Mouse (Mus musculus): ENCODE data around the gene Ccnd3. TPM values are rescaled to one million over a fixed set of nuclear protein-coding genes. Genes with fewer than 3 reads are reported as not detected.
A peak's percentile ranks its signal among the peaks of the same experiment; 100 is the strongest.

The Ccnd3 gene
- total RNA-seq, 1 experiment from 2014 or later: 232 TPM

DNA sequence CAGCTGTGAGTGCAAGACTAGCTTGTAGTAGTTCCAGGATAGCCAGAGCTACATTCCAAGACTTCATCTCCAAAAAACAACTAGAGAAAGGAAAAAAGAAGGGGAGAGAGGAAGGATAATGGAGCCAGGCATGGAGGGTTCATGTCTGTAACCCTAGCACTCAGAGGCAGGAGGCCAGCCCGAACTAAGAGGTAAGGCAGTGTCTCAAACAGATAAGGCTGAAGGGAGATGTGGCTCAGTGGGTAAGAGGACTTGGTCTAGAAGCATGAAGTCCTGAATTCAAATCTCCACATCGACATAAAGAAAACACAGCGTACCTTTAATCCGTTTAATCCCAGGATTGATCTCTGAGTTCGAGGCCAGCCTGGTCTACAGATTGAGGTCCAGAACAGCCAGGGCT, 27.5 kb downstream of the Ccnd3 start:
- no peak for ATAC-seq (ENCODE audit: extremely low read depth, insufficient number of reproducible peaks, low FRiP score, poor library complexity, severe bottlenecking)

- ATAC-seq (ENCODE audit: extremely low read depth, insufficient number of reproducible peaks, low FRiP score, poor library complexity, severe bottlenecking): no peak
Observed at GRCm38 (mm10) chr17:47533691-47534090, 28.8 kb downstream of the Ccnd3 start.

GRCm38 (mm10) chr17:47535812-47536236, 31.0 kb downstream of the Ccnd3 start:
- ATAC-seq (ENCODE audit: extremely low read depth, insufficient number of reproducible peaks, low FRiP score, poor library complexity, severe bottlenecking): no peak

- no peak for ATAC-seq (ENCODE audit: extremely low read depth, insufficient number of reproducible peaks, low FRiP score, poor library complexity, severe bottlenecking)
Observed at GRCm38 (mm10) chr17:47538049-47538448, 33.2 kb downstream of the Ccnd3 start.

DNA sequence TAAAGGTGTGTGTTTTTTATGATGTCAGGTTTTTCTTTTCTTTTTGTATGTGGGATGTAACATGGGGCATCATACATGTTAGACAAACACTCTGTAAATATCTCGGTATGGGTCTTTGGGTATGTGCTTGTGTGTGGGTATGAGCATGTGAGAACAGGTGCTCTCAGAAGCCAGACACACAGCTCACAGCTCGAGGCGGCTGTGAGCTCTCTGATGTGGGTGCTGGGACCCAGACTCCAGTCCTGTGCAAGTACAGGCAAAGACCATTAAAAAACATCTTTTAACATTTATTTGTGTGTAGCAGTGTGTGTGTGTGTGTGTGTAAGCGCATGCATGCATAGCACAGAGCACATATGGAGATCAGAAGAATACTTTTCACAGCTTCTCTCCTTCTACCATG, 34.3 kb downstream of the Ccnd3 start:
- no peak for ATAC-seq (ENCODE audit: extremely low read depth, insufficient number of reproducible peaks, low FRiP score, poor library complexity, severe bottlenecking)

GRCm38 (mm10) chr17:47542061-47542460, 37.2 kb downstream of the Ccnd3 start:
- ATAC-seq (ENCODE audit: extremely low read depth, insufficient number of reproducible peaks, low FRiP score, poor library complexity, severe bottlenecking): peak; percentile 37; the same call in 1 of the 2 replicates

- ATAC-seq (ENCODE audit: extremely low read depth, insufficient number of reproducible peaks, low FRiP score, poor library complexity, severe bottlenecking): no peak
Observed at GRCm38 (mm10) chr17:47543051-47543650, 38.3 kb downstream of the Ccnd3 start.

DNA sequence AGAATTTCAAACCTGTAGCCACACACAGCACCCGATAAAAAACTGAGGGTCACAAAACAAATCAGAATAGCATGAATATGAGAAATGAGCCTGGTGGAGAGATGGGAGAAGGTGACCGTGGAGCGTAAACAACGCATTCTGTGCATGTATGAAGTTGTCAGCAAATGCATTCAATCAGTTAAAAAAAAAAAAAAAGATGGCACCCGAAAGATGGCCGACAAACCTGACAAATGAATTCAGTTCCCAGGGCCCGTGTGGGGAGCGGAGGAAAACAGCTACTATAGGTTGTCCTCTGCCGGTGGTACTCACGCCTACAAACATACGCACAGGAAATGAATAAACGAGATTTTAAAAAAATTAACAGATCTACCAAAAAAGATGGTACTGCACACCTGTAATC, 40.3 kb downstream of the Ccnd3 start:
- ATAC-seq (ENCODE audit: extremely low read depth, insufficient number of reproducible peaks, low FRiP score, poor library complexity, severe bottlenecking): no peak

DNA sequence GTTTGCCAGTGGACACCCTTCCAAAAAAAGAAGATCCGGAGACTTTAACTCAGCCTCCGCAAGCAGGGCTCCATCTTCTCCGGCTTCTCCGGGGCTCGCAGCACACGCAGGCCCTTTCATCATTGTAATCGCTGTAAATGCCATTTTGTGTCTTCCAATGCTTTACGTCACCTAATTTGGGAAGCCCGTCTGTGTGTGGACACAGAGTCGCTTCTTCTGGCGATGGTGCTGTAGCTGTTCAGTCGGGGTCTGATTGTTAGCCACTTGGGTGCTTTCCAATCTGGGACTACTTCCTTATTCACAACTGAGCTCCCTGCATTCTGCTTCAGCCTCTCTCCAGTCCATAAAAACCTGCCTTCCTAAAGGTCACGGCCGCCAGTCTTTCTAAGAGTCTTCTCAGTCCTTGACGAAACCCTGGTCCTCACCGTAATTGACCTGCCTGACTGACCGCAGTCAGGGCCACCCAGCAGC, 41.0 kb downstream of the Ccnd3 start:
- no peak for ATAC-seq (ENCODE audit: extremely low read depth, insufficient number of reproducible peaks, low FRiP score, poor library complexity, severe bottlenecking)

DNA sequence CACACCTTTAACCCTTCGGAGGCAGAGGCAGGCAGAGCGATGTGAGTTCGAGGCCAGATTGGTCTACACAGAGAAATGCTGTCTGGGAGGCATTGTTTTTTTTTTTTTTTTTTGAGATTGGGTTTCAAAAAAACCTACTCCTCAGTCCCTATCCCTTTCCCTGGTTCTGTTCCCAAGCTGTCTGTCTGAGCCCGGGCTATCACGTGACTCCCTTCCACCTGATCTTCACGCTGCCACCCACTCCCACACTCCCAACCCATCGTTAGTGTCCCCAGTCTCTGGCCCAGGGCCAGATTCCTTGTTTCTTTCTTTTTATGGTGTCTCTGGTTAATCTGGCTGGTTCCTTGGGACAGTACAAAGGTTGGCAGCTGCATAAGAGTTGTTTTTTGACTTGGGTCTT, 46.2 kb downstream of the Ccnd3 start:
- no peak for ATAC-seq (ENCODE audit: extremely low read depth, insufficient number of reproducible peaks, low FRiP score, poor library complexity, severe bottlenecking)

GRCm38 (mm10) chr17:47552994-47553393, 48.1 kb downstream of the Ccnd3 start:
- ATAC-seq (ENCODE audit: extremely low read depth, insufficient number of reproducible peaks, low FRiP score, poor library complexity, severe bottlenecking): peak; percentile 57; the same call in 1 of the 2 replicates

DNA sequence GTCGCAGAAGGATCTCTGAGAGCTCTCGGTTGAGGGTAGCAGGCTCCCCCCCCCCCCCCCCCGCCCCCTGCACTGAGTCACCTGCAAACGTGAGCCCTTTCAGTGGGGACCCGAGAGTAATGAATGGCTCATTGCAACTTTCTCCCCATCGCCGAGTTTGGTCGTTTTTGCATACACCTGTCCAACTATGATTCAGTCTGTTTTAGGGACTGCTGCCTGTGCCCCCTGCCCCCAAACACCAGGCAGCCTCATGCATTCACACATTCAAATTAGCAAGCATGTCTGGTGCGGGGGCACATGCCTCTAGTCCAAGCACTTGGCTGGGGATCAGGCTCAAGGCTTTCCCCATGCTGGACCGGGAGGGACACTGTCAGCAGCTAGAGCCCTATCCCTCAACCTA, 49.8 kb downstream of the Ccnd3 start:
- ATAC-seq (ENCODE audit: extremely low read depth, insufficient number of reproducible peaks, low FRiP score, poor library complexity, severe bottlenecking): no peak

- ATAC-seq (ENCODE audit: extremely low read depth, insufficient number of reproducible peaks, low FRiP score, poor library complexity, severe bottlenecking): no peak
Observed at GRCm38 (mm10) chr17:47557179-47557578, 52.3 kb downstream of the Ccnd3 start.

DNA sequence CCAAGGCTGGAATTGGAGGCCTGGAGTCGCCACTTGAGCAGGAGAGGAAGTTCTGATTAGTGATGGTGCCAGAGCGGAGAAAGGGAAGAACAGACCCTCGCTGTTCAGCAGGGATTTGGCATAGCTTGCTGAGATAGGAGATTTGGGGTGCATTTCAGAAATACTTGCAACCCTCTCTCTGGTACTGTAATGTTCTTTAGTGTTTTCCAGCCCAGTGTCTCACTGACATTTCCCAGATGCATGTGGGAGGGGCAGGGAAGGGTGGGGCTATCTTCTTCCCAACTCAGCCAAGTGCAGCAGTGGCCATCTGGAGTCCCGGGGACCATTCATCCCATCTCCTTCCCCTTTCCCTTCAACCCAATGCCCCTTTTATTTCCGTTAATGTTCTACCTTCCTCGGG, 54.9 kb downstream of the Ccnd3 start:
- no peak for ATAC-seq (ENCODE audit: extremely low read depth, insufficient number of reproducible peaks, low FRiP score, poor library complexity, severe bottlenecking)

GRCm38 (mm10) chr17:47562875-47563274, 58.0 kb downstream of the Ccnd3 start:
- no peak for ATAC-seq (ENCODE audit: extremely low read depth, insufficient number of reproducible peaks, low FRiP score, poor library complexity, severe bottlenecking)

- ATAC-seq (ENCODE audit: extremely low read depth, insufficient number of reproducible peaks, low FRiP score, poor library complexity, severe bottlenecking): no peak
Observed at GRCm38 (mm10) chr17:47564612-47565011, 59.8 kb downstream of the Ccnd3 start.

DNA sequence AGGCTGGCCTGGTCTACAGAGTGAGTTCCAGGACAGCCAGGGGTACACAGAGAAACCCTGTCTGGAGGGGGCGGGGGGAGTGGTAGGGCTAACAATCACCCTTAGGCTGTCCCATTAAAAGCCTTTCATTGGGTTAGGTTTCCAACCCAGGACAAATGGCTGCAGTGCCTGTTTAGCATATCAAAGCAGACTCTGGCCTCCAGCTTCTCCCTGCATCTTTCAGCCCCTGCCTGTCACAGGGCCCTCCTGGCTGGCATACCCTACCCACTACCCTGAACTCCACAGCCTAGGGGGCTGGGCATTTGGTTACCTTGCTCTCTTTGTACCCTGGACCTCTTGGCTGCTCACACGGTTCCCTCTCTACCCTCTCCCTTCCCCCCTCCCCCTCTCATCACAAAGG, 61.3 kb downstream of the Ccnd3 start:
- no peak for ATAC-seq (ENCODE audit: extremely low read depth, insufficient number of reproducible peaks, low FRiP score, poor library complexity, severe bottlenecking)

DNA sequence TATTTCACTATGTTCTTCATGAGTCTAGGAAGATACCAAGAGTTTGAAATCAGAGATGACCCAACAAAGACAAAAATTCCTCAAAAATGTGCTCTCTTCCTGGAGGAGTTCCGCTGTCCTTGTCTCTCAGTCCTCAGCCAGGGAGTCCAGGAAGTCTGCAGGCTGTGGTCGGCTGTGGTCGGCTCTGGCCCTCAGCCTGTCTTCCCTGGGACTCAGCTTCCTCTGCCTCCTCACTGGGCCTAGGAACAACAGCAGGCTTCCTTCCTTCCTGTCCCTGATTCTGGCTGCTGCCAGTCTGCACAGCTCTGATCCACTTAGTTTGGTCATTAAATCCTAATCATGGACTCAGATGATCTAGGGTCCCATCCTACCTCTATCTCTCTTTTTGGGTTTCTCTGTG, 62.4 kb downstream of the Ccnd3 start:
- no peak for ATAC-seq (ENCODE audit: extremely low read depth, insufficient number of reproducible peaks, low FRiP score, poor library complexity, severe bottlenecking)

GRCm38 (mm10) chr17:47568389-47568788, 63.5 kb downstream of the Ccnd3 start:
- ATAC-seq (ENCODE audit: extremely low read depth, insufficient number of reproducible peaks, low FRiP score, poor library complexity, severe bottlenecking): no peak

DNA sequence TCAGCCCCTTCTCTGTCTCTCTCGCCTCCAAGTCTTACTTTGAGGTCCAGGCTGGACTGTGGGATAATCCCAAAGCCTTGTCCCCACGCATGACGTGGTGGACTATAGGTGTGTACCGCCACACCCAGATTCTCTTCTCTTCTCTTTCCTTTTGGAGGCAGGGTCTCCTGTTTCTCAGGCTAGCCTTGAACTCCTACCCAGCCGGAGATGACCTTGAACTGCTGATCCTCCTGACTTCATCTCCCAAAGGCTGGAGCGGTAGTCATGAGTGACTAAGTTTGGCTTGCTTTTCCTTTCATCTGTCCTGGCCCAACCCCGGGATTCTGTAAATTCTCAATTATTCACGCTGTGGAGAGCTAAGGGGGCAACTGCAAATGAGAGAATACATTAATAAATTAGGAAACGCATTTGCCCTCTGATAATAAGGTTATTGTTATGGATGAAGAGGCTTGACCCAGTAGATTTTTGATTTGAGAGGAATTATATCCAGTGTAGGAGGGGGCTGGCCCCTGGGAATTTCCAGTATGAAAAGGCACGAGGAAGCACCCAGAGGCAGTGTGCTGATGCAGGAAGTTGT, 64.2 kb downstream of the Ccnd3 start:
- no peak for ATAC-seq (ENCODE audit: extremely low read depth, insufficient number of reproducible peaks, low FRiP score, poor library complexity, severe bottlenecking)

DNA sequence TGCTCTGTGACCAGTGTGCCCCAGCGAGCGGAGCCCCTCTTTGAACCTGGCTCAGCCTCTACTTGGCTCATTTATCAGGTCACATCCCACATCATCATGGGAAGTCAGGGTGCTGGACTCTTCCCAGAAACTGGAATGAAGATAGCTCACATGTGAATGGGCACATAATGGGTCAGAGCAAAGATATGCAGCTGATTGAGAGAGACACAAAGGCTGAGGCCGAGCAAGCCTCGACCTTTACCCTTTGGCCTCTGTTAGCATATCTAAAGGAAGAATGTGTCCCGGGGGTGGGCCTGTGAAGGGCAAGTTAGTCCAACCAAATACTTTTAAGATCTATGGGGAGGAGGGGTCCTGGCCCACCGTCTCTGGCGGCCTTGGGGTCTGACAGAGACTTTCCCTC, 66.8 kb downstream of the Ccnd3 start:
- ATAC-seq (ENCODE audit: extremely low read depth, insufficient number of reproducible peaks, low FRiP score, poor library complexity, severe bottlenecking): no peak

Data from neutrophil, adult 5-6 weeks (primary cell).